In genomic region chrX:59817794-59818193, GRCm38 (mm10) we compare ENCODE assay signal across 24 mouse cellular contexts.
DNase-seq lines count a peak whose midpoint lies in the region; ATAC-seq and TF ChIP-seq lines count a peak whose summit lies in the region.
"Had no signal": no experiment of that assay in that cellular context is flagged by ENCODE, and none has a peak within 500 bp of the region (broad histone marks: within the 10 kb centered on the region; RNA-seq: fewer than 3 reads in every experiment).

No protein-coding gene starts in this region.

- DNase-seq in cerebellum, postnatal 4 days (ENCODE audit: low spot score in 2 of 2): no peak
- peak; percentile 1 for DNase-seq in hindbrain, postnatal 0 days (ENCODE audit: low spot score)
- peak; percentile 3 for DNase-seq in liver, adult 2 months (ENCODE audit: extremely low read depth, low read depth, low spot score)
- DNase-seq in spleen, postnatal 36 days (ENCODE audit: low spot score in 2 of 2): no peak
- DNase-seq: adrenal gland, adult 8-10 months; heart, postnatal 4 days; kidney, postnatal 4 days; liver, embryonic 13.5 days; lung, embryonic 14.5 days; lung, postnatal 36 days; retina, postnatal 1 day; right cerebral cortex, postnatal 25 days; spleen, adult 18-20 months had no signal

- no peaks in the 10 kb centered on the region for H3K9me3 ChIP-seq in hindbrain, postnatal 0 days (ENCODE audit: low read length)
- H3K9me3 ChIP-seq in hindbrain, embryonic 13.5 days: no peaks in the 10 kb centered on the region
- H3K9me3 ChIP-seq in liver, embryonic 12.5 days (replicated peaks): no peaks in the 10 kb centered on the region
- H3K9me3 ChIP-seq: hindbrain, embryonic 15.5 days; intestine, embryonic 15.5 days; limb, embryonic 12.5 days; liver, embryonic 13.5 days; neural tube, embryonic 13.5 days had no signal

- H3K4me1 ChIP-seq in hindbrain, postnatal 0 days (ENCODE audit: insufficient read depth, low read length): no peaks in the 10 kb centered on the region
- no peaks in the 10 kb centered on the region for H3K4me1 ChIP-seq in hindbrain, embryonic 13.5 days (replicated peaks)
- no peaks in the 10 kb centered on the region for H3K4me1 ChIP-seq in liver, adult 2 months (ENCODE audit: control insufficient read depth, insufficient read depth, low read length)
- H3K4me1 ChIP-seq in liver, embryonic 12.5 days: no peaks in the 10 kb centered on the region
- H3K4me1 ChIP-seq: hindbrain, embryonic 15.5 days; intestine, embryonic 15.5 days; limb, embryonic 12.5 days; liver, embryonic 13.5 days; neural tube, embryonic 13.5 days had no signal

- TF ChIP-seq POLR2A in liver, adult 2 months (IDR thresholded peaks at IDR 0.05; ENCODE audit: extremely low read depth, insufficient read depth, low read length): no peak

- no peaks in the 10 kb centered on the region for H3K36me3 ChIP-seq in hindbrain, postnatal 0 days (ENCODE audit: insufficient read depth, low read length)
- H3K36me3 ChIP-seq in hindbrain, embryonic 13.5 days: no peaks in the 10 kb centered on the region
- no peaks in the 10 kb centered on the region for H3K36me3 ChIP-seq in liver, adult 2 months (ENCODE audit: control insufficient read depth, insufficient read depth, low read length)
- H3K36me3 ChIP-seq in liver, embryonic 12.5 days: no peaks in the 10 kb centered on the region
- H3K36me3 ChIP-seq: hindbrain, embryonic 15.5 days; intestine, embryonic 15.5 days; limb, embryonic 12.5 days; liver, embryonic 13.5 days; neural tube, embryonic 13.5 days had no signal

- 88% methylated on average over 1 of the region's 1 CpGs for WGBS in hindbrain, postnatal 0 days
- 89% methylated on average over 1 of the region's 1 CpGs for WGBS in hindbrain, embryonic 13.5 days
- WGBS in liver, adult 2 months: 96% methylated on average over 1 of the region's 1 CpGs
- 75% methylated on average over 1 of the region's 1 CpGs for WGBS in liver, embryonic 12.5 days (ENCODE audit: insufficient replicate concordance)

- no peak overlapping the region for H3K9ac ChIP-seq in hindbrain, postnatal 0 days (replicated peaks; ENCODE audit: low read length)
- no peak overlapping the region for H3K9ac ChIP-seq in hindbrain, embryonic 13.5 days
- no peak overlapping the region for H3K9ac ChIP-seq in liver, adult 2 months (ENCODE audit: low read depth, low read length)
- H3K9ac ChIP-seq in liver, embryonic 12.5 days: no peak overlapping the region
- H3K9ac ChIP-seq: hindbrain, embryonic 15.5 days; intestine, embryonic 15.5 days; limb, embryonic 12.5 days; liver, embryonic 13.5 days; lung, embryonic 14.5 days; neural tube, embryonic 13.5 days had no signal

- no peaks in the 10 kb centered on the region for H3K79me2 ChIP-seq in liver, adult 2 months (ENCODE audit: control insufficient read depth, insufficient read depth, low read length)

- H3K27ac ChIP-seq in hindbrain, postnatal 0 days: no peak overlapping the region
- no peak overlapping the region for H3K27ac ChIP-seq in hindbrain, embryonic 13.5 days
- no peak overlapping the region for H3K27ac ChIP-seq in liver, adult 2 months (replicated peaks; ENCODE audit: insufficient read depth, low read depth, low read length)
- no peak overlapping the region for H3K27ac ChIP-seq in liver, embryonic 12.5 days
- H3K27ac ChIP-seq: hindbrain, embryonic 15.5 days; intestine, embryonic 15.5 days; limb, embryonic 12.5 days; liver, embryonic 13.5 days; neural tube, embryonic 13.5 days had no signal

- TF ChIP-seq CTCF in hindbrain, postnatal 0 days (IDR thresholded peaks at IDR 0.05; ENCODE audit: low read depth): no peak
- TF ChIP-seq CTCF in liver, adult 2 months (IDR thresholded peaks at IDR 0.05; ENCODE audit: low read depth, low read length): no peak

- ATAC-seq in cerebellum, adult (ENCODE audit: insufficient number of reproducible peaks, low FRiP score, low TSS enrichment): peak; percentile 83
- no peak for ATAC-seq in hindbrain, postnatal 0 days
- no peak for ATAC-seq in hindbrain, embryonic 13.5 days (ENCODE audit: low FRiP score)
- ATAC-seq in liver, embryonic 12.5 days: no peak
- ATAC-seq in megakaryocyte, adult 5-6 weeks (ENCODE audit: poor library complexity, severe bottlenecking): peak; percentile 56
- ATAC-seq: activated CD4-positive, CD25-positive, alpha-beta regulatory T cell, adult 4 months; intestine, embryonic 15.5 days; midbrain, embryonic 16.5 days had no signal

- H3K4me2 ChIP-seq in hindbrain, postnatal 0 days (ENCODE audit: low read depth, low read length): no peak overlapping the region
- no peak overlapping the region for H3K4me2 ChIP-seq in hindbrain, embryonic 13.5 days
- H3K4me2 ChIP-seq in liver, embryonic 12.5 days: no peak overlapping the region
- H3K4me2 ChIP-seq: hindbrain, embryonic 15.5 days; intestine, embryonic 15.5 days; limb, embryonic 12.5 days; liver, embryonic 13.5 days; lung, embryonic 14.5 days; neural tube, embryonic 13.5 days had no signal

- no peak overlapping the region for H3K4me3 ChIP-seq in hindbrain, postnatal 0 days (ENCODE audit: low read length)
- H3K4me3 ChIP-seq in hindbrain, embryonic 13.5 days: no peak overlapping the region
- no peak overlapping the region for H3K4me3 ChIP-seq in liver, adult 2 months (ENCODE audit: insufficient read depth, low read depth, low read length)
- H3K4me3 ChIP-seq in liver, embryonic 12.5 days: no peak overlapping the region
- H3K4me3 ChIP-seq: hindbrain, embryonic 15.5 days; intestine, embryonic 15.5 days; limb, embryonic 12.5 days; liver, embryonic 13.5 days; myocyte; neural tube, embryonic 13.5 days had no signal

- no peaks in the 10 kb centered on the region for H3K27me3 ChIP-seq in hindbrain, postnatal 0 days (ENCODE audit: insufficient read depth, low read length)
- no peaks in the 10 kb centered on the region for H3K27me3 ChIP-seq in hindbrain, embryonic 13.5 days
- no peaks in the 10 kb centered on the region for H3K27me3 ChIP-seq in liver, adult 2 months (ENCODE audit: control insufficient read depth, insufficient read depth, low read length)
- no peaks in the 10 kb centered on the region for H3K27me3 ChIP-seq in liver, embryonic 12.5 days (replicated peaks)
- H3K27me3 ChIP-seq: hindbrain, embryonic 15.5 days; intestine, embryonic 15.5 days; limb, embryonic 12.5 days; liver, embryonic 13.5 days; neural tube, embryonic 13.5 days had no signal

Comparison
In these comparisons a context has a peak if more than half of its experiments do, and no peak if none do; other contexts are left out.
1. ATAC-seq: peak in cerebellum, adult (single experiment) and megakaryocyte, adult 5-6 weeks (single experiment); none in hindbrain, postnatal 0 days (single experiment), hindbrain, embryonic 13.5 days (single experiment) and liver, embryonic 12.5 days (single experiment).
2. DNase-seq: peak in hindbrain, postnatal 0 days (single experiment) and liver, adult 2 months (single experiment); none in cerebellum, postnatal 4 days (0 of 2) and spleen, postnatal 36 days (0 of 2).